In genomic region chr8:106944756-106945155, GRCm38 (mm10) we compare ENCODE assay signal across 13 mouse cellular contexts. TPM values are rescaled to one million over a fixed set of nuclear protein-coding genes. Genes with fewer than 3 reads are reported as not detected.
DNase-seq lines count a peak whose midpoint lies in the region; ATAC-seq and TF ChIP-seq lines count a peak whose summit lies in the region.
"Had no signal": no experiment of that assay in that cellular context is flagged by ENCODE, and none has a peak within 500 bp of the region (broad histone marks: within the 10 kb centered on the region; RNA-seq: fewer than 3 reads in every experiment).

No protein-coding gene starts in this region.

- ATAC-seq in kidney, postnatal 0 days (replicated peaks; ENCODE audit: low FRiP score, low read depth), result no peak
- no peak for ATAC-seq in kidney, embryonic 15.5 days (replicated peaks; ENCODE audit: low FRiP score)
- ATAC-seq in midbrain, postnatal 0 days (ENCODE audit: low FRiP score), result no peak
- ATAC-seq: intestine, postnatal 0 days had no signal

- no peak overlapping the region for H3K4me2 ChIP-seq in kidney, postnatal 0 days (ENCODE audit: low read length)
- H3K4me2 ChIP-seq in kidney, embryonic 15.5 days, result no peak overlapping the region
- no peak overlapping the region for H3K4me2 ChIP-seq in midbrain, postnatal 0 days (ENCODE audit: low read depth, low read length, poor library complexity, severe bottlenecking)
- H3K4me2 ChIP-seq: embryonic facial prominence, embryonic 15.5 days; liver, embryonic 11.5 days had no signal

- no peak overlapping the region for H3K27ac ChIP-seq in kidney, postnatal 0 days
- H3K27ac ChIP-seq in kidney, embryonic 15.5 days, result no peak overlapping the region
- peak overlapping the region; percentile 75 for H3K27ac ChIP-seq in gastrocnemius, adult 2 months
- no peak overlapping the region for H3K27ac ChIP-seq in embryonic facial prominence, embryonic 10.5 days (replicated peaks)
- H3K27ac ChIP-seq in midbrain, postnatal 0 days (ENCODE audit: low read depth, low read length), result no peak overlapping the region
- H3K27ac ChIP-seq: embryonic facial prominence, embryonic 15.5 days had no signal

- H3K27me3 ChIP-seq in kidney, postnatal 0 days (ENCODE audit: insufficient read depth, low read length), result no peaks in the 10 kb centered on the region
- H3K27me3 ChIP-seq in kidney, embryonic 15.5 days, result no peaks in the 10 kb centered on the region
- H3K27me3 ChIP-seq in embryonic facial prominence, embryonic 10.5 days (replicated peaks; ENCODE audit: low read depth, poor library complexity, severe bottlenecking), result no peaks in the 10 kb centered on the region
- H3K27me3 ChIP-seq in midbrain, postnatal 0 days (ENCODE audit: insufficient read depth, low read length), result no peaks in the 10 kb centered on the region
- H3K27me3 ChIP-seq: embryonic facial prominence, embryonic 15.5 days had no signal

- DNase-seq in kidney, postnatal 0 days (ENCODE audit: low spot score), result peak; percentile 40
- peak; percentile 43 for DNase-seq in brain, adult 2 months (ENCODE audit: low read depth, low spot score)
- DNase-seq in gastrocnemius, adult 2 months, result peak; percentile 50
- peak; percentile 39 to 55 for DNase-seq in heart, postnatal 14 days
- no peak for DNase-seq in embryonic facial prominence, embryonic 10.5 days (ENCODE audit: low spot score)
- DNase-seq in midbrain, postnatal 0 days (ENCODE audit: low spot score), result no peak
- DNase-seq in layer of hippocampus, postnatal 36 days, result no peak
- DNase-seq: adrenal gland, postnatal 36 days; cerebellum, adult 2 months had no signal

- no peaks in the 10 kb centered on the region for H3K36me3 ChIP-seq in kidney, postnatal 0 days (ENCODE audit: insufficient read depth, low read length)
- H3K36me3 ChIP-seq in kidney, embryonic 15.5 days, result no peaks in the 10 kb centered on the region
- H3K36me3 ChIP-seq in embryonic facial prominence, embryonic 10.5 days (replicated peaks), result peaks cover 8% of the 10 kb centered on the region
- H3K36me3 ChIP-seq in midbrain, postnatal 0 days (ENCODE audit: insufficient read depth, low read length), result no peaks in the 10 kb centered on the region
- H3K36me3 ChIP-seq: embryonic facial prominence, embryonic 15.5 days had no signal

- no peaks in the 10 kb centered on the region for H3K9me3 ChIP-seq in kidney, postnatal 0 days (replicated peaks; ENCODE audit: low read length)
- no peaks in the 10 kb centered on the region for H3K9me3 ChIP-seq in kidney, embryonic 15.5 days (replicated peaks)
- no peaks in the 10 kb centered on the region for H3K9me3 ChIP-seq in embryonic facial prominence, embryonic 10.5 days
- no peaks in the 10 kb centered on the region for H3K9me3 ChIP-seq in midbrain, postnatal 0 days (ENCODE audit: low read length)
- H3K9me3 ChIP-seq: embryonic facial prominence, embryonic 15.5 days had no signal

- no peaks in the 10 kb centered on the region for H3K4me1 ChIP-seq in kidney, postnatal 0 days (replicated peaks; ENCODE audit: insufficient read depth, low read length)
- 0 out of 2 replicates have a peak, but pooled peaks cover 5% of the 10 kb centered on the region for H3K4me1 ChIP-seq in kidney, embryonic 15.5 days
- H3K4me1 ChIP-seq in embryonic facial prominence, embryonic 10.5 days, result 0 out of 2 replicates have a peak, but pooled peaks cover 1% of the 10 kb centered on the region
- no peaks in the 10 kb centered on the region for H3K4me1 ChIP-seq in midbrain, postnatal 0 days (ENCODE audit: insufficient read depth, low read length)

- no peak overlapping the region for H3K9ac ChIP-seq in kidney, postnatal 0 days (ENCODE audit: low read depth, low read length)
- no peak overlapping the region for H3K9ac ChIP-seq in kidney, embryonic 15.5 days
- no peak overlapping the region for H3K9ac ChIP-seq in midbrain, postnatal 0 days (replicated peaks; ENCODE audit: low read length, poor library complexity, severe bottlenecking)
- H3K9ac ChIP-seq: embryonic facial prominence, embryonic 15.5 days had no signal

- no peak for TF ChIP-seq CTCF in kidney, postnatal 0 days (IDR thresholded peaks at IDR 0.05; ENCODE audit: low read depth)
- no peak for TF ChIP-seq CTCF in gastrocnemius, adult 2 months (IDR thresholded peaks at IDR 0.05)
- no peak for TF ChIP-seq CTCF in midbrain, postnatal 0 days (IDR thresholded peaks at IDR 0.05)

- no peak overlapping the region for H3K4me3 ChIP-seq in kidney, postnatal 0 days (replicated peaks; ENCODE audit: low read depth, low read length)
- H3K4me3 ChIP-seq in kidney, embryonic 15.5 days (replicated peaks), result no peak overlapping the region
- H3K4me3 ChIP-seq in gastrocnemius, adult 2 months, result no peak overlapping the region
- H3K4me3 ChIP-seq in embryonic facial prominence, embryonic 10.5 days, result no peak overlapping the region
- no peak overlapping the region for H3K4me3 ChIP-seq in midbrain, postnatal 0 days (ENCODE audit: low read depth, low read length)
- H3K4me3 ChIP-seq: embryonic facial prominence, embryonic 15.5 days had no signal

- intact Hi-C loops in gastrocnemius, adult 2 months (cut with DNase I), result no loop called here
- intact Hi-C loops in heart, postnatal 14 days (cut with DNase I), result no loop called here

- 56% methylated on average over 3 of the region's 3 CpGs for WGBS in kidney, postnatal 0 days
- WGBS in kidney, embryonic 15.5 days, result 47% methylated on average over 3 of the region's 3 CpGs
- WGBS in embryonic facial prominence, embryonic 10.5 days, result 79% methylated on average over 3 of the region's 3 CpGs
- WGBS in midbrain, postnatal 0 days, result 71% methylated on average over 3 of the region's 3 CpGs

RNA-seq across cellular contexts. Expression of gene Sntb2, which starts 9.2 kb away (rescaled TPM):
- 10.1 and 10.5 TPM in 2 replicates for polyA plus RNA-seq in kidney, postnatal 0 days (2015; fragmentation: Nextera tagmentation; extraction: Ambion mirVana)
- 15.6 and 16.4 TPM in 2 replicates for polyA plus RNA-seq in kidney, embryonic 15.5 days (2015; fragmentation: Nextera tagmentation; extraction: Ambion mirVana)
- total RNA-seq in gastrocnemius, adult 2 months (2021), result 1 to 10 TPM; 3.5 to 5.1 TPM
- total RNA-seq in heart, postnatal 14 days (2021), result 10 to 100 TPM; 19.9 to 21.0 TPM
- 11.6 and 12.3 TPM in 2 replicates for polyA plus RNA-seq in embryonic facial prominence, embryonic 10.5 days (2016; fragmentation: Nextera tagmentation; extraction: Ambion mirVana)
- total RNA-seq in midbrain, postnatal 0 days (2014; rRNA removed), result 7.1 and 7.9 TPM in 2 replicates
- 3.2 and 3.3 TPM in 2 replicates for polyA plus RNA-seq in midbrain, postnatal 0 days (2015; fragmentation: Nextera tagmentation; extraction: Ambion mirVana)
- 10 to 100 TPM; 22.4 to 27.9 TPM for total RNA-seq in layer of hippocampus, postnatal 36 days (2021)

RNA-seq across cellular contexts. Expression of gene Utp4, which starts 51.3 kb away (rescaled TPM):
- polyA plus RNA-seq in kidney, postnatal 0 days (2015; fragmentation: Nextera tagmentation; extraction: Ambion mirVana), result 59.2 and 62.1 TPM in 2 replicates
- polyA plus RNA-seq in kidney, embryonic 15.5 days (2015; fragmentation: Nextera tagmentation; extraction: Ambion mirVana), result 85.8 and 86.4 TPM in 2 replicates
- total RNA-seq in gastrocnemius, adult 2 months (2021), result 10 to 100 TPM; 20.1 to 24.0 TPM
- total RNA-seq in heart, postnatal 14 days (2021), result 10 to 100 TPM; 19.2 to 23.0 TPM
- polyA plus RNA-seq in embryonic facial prominence, embryonic 10.5 days (2016; fragmentation: Nextera tagmentation; extraction: Ambion mirVana), result 100 and 103 TPM in 2 replicates
- 23.5 and 23.7 TPM in 2 replicates for total RNA-seq in midbrain, postnatal 0 days (2014; rRNA removed)
- polyA plus RNA-seq in midbrain, postnatal 0 days (2015; fragmentation: Nextera tagmentation; extraction: Ambion mirVana), result 27.4 and 28.0 TPM in 2 replicates
- total RNA-seq in layer of hippocampus, postnatal 36 days (2021), result 10 to 100 TPM; 41.0 to 43.5 TPM

Comparison
In these comparisons a context has a peak if more than half of its experiments do, and no peak if none do; other contexts are left out.
1. DNase-seq: peak in kidney, postnatal 0 days (single experiment), brain, adult 2 months (single experiment), gastrocnemius, adult 2 months (single experiment) and heart, postnatal 14 days (2 of 2); none in embryonic facial prominence, embryonic 10.5 days (single experiment), midbrain, postnatal 0 days (single experiment) and layer of hippocampus, postnatal 36 days (0 of 2).